Mouse (Mus musculus) forebrain, embryonic 11.5 days (tissue): ENCODE measurements around the gene Tgtp2. TPM values are rescaled to one million over a fixed set of nuclear protein-coding genes. Genes with fewer than 3 reads are reported as not detected.
"Not testable (repeated sequence)": the region's sequence is repeated elsewhere in the genome, so short reads cannot be mapped to it uniquely, and the experiment has no call there.

Experiments used
- ATAC-seq: fragments of 200-750 bp; cut with Nextera tagmentation; replicated peaks from 2 replicates; pipeline ENCODE4 v1.8.0; 2017; ENCODE audit warnings: moderate TSS enrichment; ENCODE audit not compliant: low FRiP score
- DNase-seq: peaks from one replicate; pipeline ENCODE4 v3.0.0-alpha.2; 2017; ENCODE audit warnings: low spot score
- H3K27ac ChIP-seq: fragments of 300-500 bp; sonication (generic); 2 replicates; pipeline ENCODE4 v1.5.1; 2014; ENCODE audit warnings: low read depth, low read length
- H3K27me3 ChIP-seq: fragments of 300-500 bp; sonication (generic); 2 replicates; pipeline ENCODE4 v1.6.1; 2014; ENCODE audit warnings: mild to moderate bottlenecking, low read length, mixed read lengths; ENCODE audit not compliant: control insufficient read depth, insufficient read depth
- H3K36me3 ChIP-seq: fragments of 300-500 bp; sonication (generic); 2 replicates; pipeline ENCODE4 v1.6.1; 2014; ENCODE audit warnings: mild to moderate bottlenecking, low read length, moderate library complexity, mixed read lengths; ENCODE audit not compliant: control insufficient read depth, insufficient read depth
- H3K4me1 ChIP-seq: fragments of 300-500 bp; sonication (generic); replicated peaks from 2 replicates; pipeline ENCODE4 v1.6.1; 2014; ENCODE audit warnings: low read length, mixed read lengths; ENCODE audit not compliant: control insufficient read depth, insufficient read depth
- H3K4me2 ChIP-seq: fragments of 300-500 bp; sonication (generic); 2 replicates; pipeline ENCODE4 v1.6.1; 2014; ENCODE audit warnings: low read depth, mild to moderate bottlenecking, low read length, moderate library complexity, mixed read lengths; ENCODE audit not compliant: severe bottlenecking
- H3K4me3 ChIP-seq: fragments of 300-500 bp; sonication (generic); 2 replicates; pipeline ENCODE4 v1.5.1; 2014; ENCODE audit warnings: low read depth, low read length
- H3K9ac ChIP-seq: fragments of 300-500 bp; sonication (generic); 2 replicates; pipeline ENCODE4 v1.6.1; 2014; ENCODE audit warnings: low read length
- H3K9me3 ChIP-seq: fragments of 300-500 bp; sonication (generic); 2 replicates; pipeline ENCODE4 v1.6.1; 2016; ENCODE audit warnings: low read length, mixed read lengths; ENCODE audit not compliant: control insufficient read depth
- WGBS: fragments of 180-500 bp; shearing (Covaris S2); extraction: QIAGEN DNeasy Blood & Tissue Kit; methylation state at CpG from one replicate; pipeline ENCODE4 v1.1.7; 2014; 5-methylcytosine and 5-hydroxymethylcytosine counted together
- polyA plus RNA-seq: library from polyadenylated mRNA; unstranded; fragments of >200 nt; fragmentation: Nextera tagmentation; extraction: Ambion mirVana; gene quantifications from 2 replicates; pipeline ENCODE4 v1.2.1, GENCODE M21; 2014

Gene Tgtp2
- polyA plus RNA-seq, 1 experiment from 2014 or later: not detected

- not testable (repeated sequence) for H3K9me3 ChIP-seq, ATAC-seq, H3K4me1 ChIP-seq, H3K4me3 ChIP-seq, H3K27ac ChIP-seq, H3K4me2 ChIP-seq, H3K9ac ChIP-seq, H3K27me3 ChIP-seq, DNase-seq, H3K36me3 ChIP-seq
- WGBS: 86% methylated on average over 1 of the region's 6 CpGs
Measured at GRCm38 (mm10) chr11:49051093-49051891, 12.7 kb downstream of the Tgtp2 start, which contains the start of gene 9930111J21Rik2. 9930111J21Rik2 (minus strand) TSS chr11:49051242.

- not testable (repeated sequence) for H3K4me1 ChIP-seq, H3K4me3 ChIP-seq, DNase-seq, H3K9ac ChIP-seq, H3K27ac ChIP-seq, H3K4me2 ChIP-seq, H3K27me3 ChIP-seq, ATAC-seq, H3K9me3 ChIP-seq, H3K36me3 ChIP-seq
Measured at GRCm38 (mm10) chr11:49050064-49050463, 13.9 kb downstream of the Tgtp2 start.

GRCm38 (mm10) chr11:49012074-49012473 is 51.9 kb downstream of the Tgtp2 start:
- DNase-seq, H3K4me1 ChIP-seq, H3K4me3 ChIP-seq, H3K4me2 ChIP-seq, H3K27me3 ChIP-seq, H3K36me3 ChIP-seq, ATAC-seq, H3K27ac ChIP-seq, H3K9me3 ChIP-seq, H3K9ac ChIP-seq: not testable (repeated sequence)

Other genes starting within 250 kb of the Tgtp2 start
- 4.5 and 5.6 TPM in 2 replicates for gene Trim41, start 246.9 kb downstream of the Tgtp2 start, polyA plus RNA-seq
- 0.51 and 2.1 TPM in 2 replicates for gene Trim7, start 238.1 kb downstream of the Tgtp2 start, polyA plus RNA-seq
- 12.3 and 12.7 TPM in 2 replicates for gene Gm12184, start 237.6 kb downstream of the Tgtp2 start, polyA plus RNA-seq
- 1.5 TPM in 2 replicates for gene Irgm1, start 192.5 kb downstream of the Tgtp2 start, polyA plus RNA-seq
- 0.24 TPM in 1 of 2 replicates, not detected in the other for gene Gm5431, start 162.0 kb downstream of the Tgtp2 start, polyA plus RNA-seq
- gene Psme2b, start 118.0 kb downstream of the Tgtp2 start, polyA plus RNA-seq: 1.2 and 1.9 TPM in 2 replicates
- gene Olfr56, start 85.3 kb downstream of the Tgtp2 start, polyA plus RNA-seq: not detected in 2 replicates
- gene 9930111J21Rik1, start 84.8 kb downstream of the Tgtp2 start, polyA plus RNA-seq: 0.20 TPM in 1 of 2 replicates, not detected in the other
- gene Gm12185, start 72.0 kb downstream of the Tgtp2 start, polyA plus RNA-seq: not detected in 2 replicates
- gene Tgtp1, start 70.0 kb downstream of the Tgtp2 start, polyA plus RNA-seq: not detected in 2 replicates
- 0.04 and 0.07 TPM in 2 replicates for gene 9930111J21Rik2, start 13.0 kb downstream of the Tgtp2 start, polyA plus RNA-seq
- gene Ifi47, start 12.4 kb upstream of the Tgtp2 start, polyA plus RNA-seq: 0.63 and 1.1 TPM in 2 replicates
- not detected in 2 replicates for gene Olfr1396, start 50.7 kb upstream of the Tgtp2 start, polyA plus RNA-seq
- gene Olfr1395, start 78.1 kb upstream of the Tgtp2 start, polyA plus RNA-seq: not detected in 2 replicates
- gene Olfr1394, start 90.2 kb upstream of the Tgtp2 start, polyA plus RNA-seq: not detected in 2 replicates
- 0.16 TPM in 1 of 2 replicates, not detected in the other for gene Btnl9, start 123.0 kb upstream of the Tgtp2 start, polyA plus RNA-seq
- 58.4 and 59.6 TPM in 2 replicates for gene Zfp62, start 139.1 kb upstream of the Tgtp2 start, polyA plus RNA-seq
- 34.6 and 37.2 TPM in 2 replicates for gene Mgat1, start 180.0 kb upstream of the Tgtp2 start, polyA plus RNA-seq
- not detected in 2 replicates for gene Olfr1393, start 214.1 kb upstream of the Tgtp2 start, polyA plus RNA-seq
- not detected in 2 replicates for gene Olfr1392, start 221.1 kb upstream of the Tgtp2 start, polyA plus RNA-seq
- gene Olfr10, start 240.5 kb upstream of the Tgtp2 start, polyA plus RNA-seq: not detected in 2 replicates